Mouse (Mus musculus) G1E (cell line): ENCODE results near the gene Mrps18b.
"Not testable (repeated sequence)": the region's sequence is repeated elsewhere in the genome, so short reads cannot be mapped to it uniquely, and the experiment has no call there.

Experiments used
- CTCF ChIP-seq: IDR thresholded peaks from 2 replicates; pipeline ENCODE4 v1.5.1; 2012; ENCODE audit warnings: low read depth, low read length, inconsistent platforms, mixed read lengths
- GATA1 ChIP-seq: IDR thresholded peaks from 2 replicates; pipeline ENCODE4 v1.6.1; 2012; ENCODE audit warnings: borderline replicate concordance, low read length, inconsistent platforms, mixed read lengths
- GATA2 ChIP-seq: IDR thresholded peaks from 2 replicates; pipeline ENCODE4 v1.6.1; 2012; ENCODE audit warnings: low read depth, low read length, inconsistent platforms, borderline replicate concordance
- POLR2AphosphoS5 ChIP-seq: IDR thresholded peaks from 2 replicates; pipeline ENCODE4 v1.6.1; 2012; ENCODE audit warnings: low read depth, low read length, inconsistent platforms; ENCODE audit not compliant: insufficient replicate concordance

- not testable (repeated sequence) for TF ChIP-seq GATA1, GATA2, CTCF, POLR2AphosphoS5
Observed at GRCm38 (mm10) chr17:35952559-35952958, 36.4 kb upstream of the Mrps18b start.
